Mouse (Mus musculus) testis, adult 2 months (tissue): ENCODE results near the gene Per3.

ENCODE experiments used
- CTCF ChIP-seq: fragments of 200-500 bp; IDR thresholded peaks from 2 replicates; pipeline ENCODE4 v1.5.1; 2012; ENCODE audit warnings: low read depth, mild to moderate bottlenecking, inconsistent platforms, low read length, moderate library complexity; ENCODE audit not compliant: control insufficient read depth, insufficient read depth, insufficient replicate concordance
- POLR2A ChIP-seq: fragments of 200-500 bp; IDR thresholded peaks from 2 replicates; pipeline ENCODE4 v1.6.1; 2012; ENCODE audit warnings: low read depth, mild to moderate bottlenecking, inconsistent platforms, low read length, moderate library complexity; ENCODE audit not compliant: control insufficient read depth

DNA sequence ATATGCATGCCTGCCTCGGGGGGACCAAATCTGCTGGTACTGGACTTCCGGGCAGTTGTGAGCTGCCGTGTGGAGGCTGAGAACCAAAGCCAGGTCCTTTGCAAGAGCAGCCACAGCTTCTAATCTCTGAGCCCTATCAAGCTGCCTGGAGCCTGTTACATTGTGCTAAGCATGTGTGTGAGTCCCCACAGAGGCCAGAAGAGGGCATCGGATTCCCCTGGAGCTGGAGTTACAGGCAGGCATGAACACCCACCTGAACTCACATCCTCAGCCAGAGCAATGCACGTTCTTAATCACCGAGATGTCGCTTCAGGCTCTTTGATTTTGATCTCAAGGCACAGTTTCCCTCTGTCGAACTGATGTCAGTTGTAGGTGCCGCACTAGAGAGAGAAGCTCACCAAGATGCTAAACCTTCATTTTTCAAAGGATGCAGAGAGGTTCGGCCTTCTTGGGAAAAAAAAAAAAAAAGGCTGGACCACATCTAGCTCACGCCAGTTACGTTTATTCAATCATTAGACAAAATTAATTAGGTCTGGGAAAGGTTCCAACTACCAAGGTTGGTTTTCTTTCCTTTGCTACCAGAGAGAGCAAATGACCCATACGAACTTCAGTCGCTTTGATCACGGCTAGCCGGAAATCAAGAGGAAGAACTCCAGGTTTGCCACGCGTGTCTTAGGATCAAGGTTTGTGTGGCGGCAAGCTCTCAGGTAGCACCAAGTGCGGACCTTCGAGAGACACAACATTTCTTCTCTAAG, 66.1 kb downstream of the Per3 start:
- TF ChIP-seq POLR2A (no peak), CTCF (no peak)
